Mouse (Mus musculus): ENCODE results near the gene Cbarp.

DNA sequence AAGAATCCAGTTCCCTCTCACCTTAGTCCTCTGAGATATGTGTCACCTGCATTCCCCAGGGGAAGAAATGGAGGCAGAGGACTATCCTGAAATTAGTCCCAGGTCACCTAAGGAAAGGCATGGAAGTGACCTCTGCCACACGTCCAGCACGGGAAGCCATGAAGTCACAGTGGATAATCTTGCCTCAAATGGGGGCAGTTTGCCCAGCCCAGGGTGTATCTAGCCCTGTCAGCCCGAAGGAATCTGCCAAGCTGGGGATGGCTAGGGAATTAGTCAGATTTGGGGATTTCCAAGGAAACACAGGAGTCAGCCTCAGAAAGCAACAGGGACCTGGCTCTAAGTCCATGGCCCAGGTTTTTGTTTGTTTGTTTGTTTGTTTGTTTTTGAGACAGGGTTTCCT, 36.5 kb downstream of the Cbarp start:
- no peak for TF ChIP-seq CTCF (conservative IDR thresholded peaks at IDR 0.05; ENCODE audit: low read length)
- no peak for TF ChIP-seq NANOG (IDR thresholded peaks at IDR 0.05; ENCODE audit: borderline replicate concordance, low read length)

Measured in E14TG2a.4 (cell line).